Mouse (Mus musculus): ENCODE data around the gene Mtx2.

- TF ChIP-seq GATA1 (IDR thresholded peaks at IDR 0.05; ENCODE audit: low read length) (no peak), TAL1 (IDR thresholded peaks at IDR 0.05; ENCODE audit: low read length) (no peak)
Observed at GRCm38 (mm10) chr2:74899973-74900372, 74.4 kb downstream of the Mtx2 start.

Measured in erythroblast, embryonic 14.5 days (primary cell).